Mouse (Mus musculus) embryonic facial prominence, embryonic 11.5 days (tissue): Measurements from ENCODE around the gene Lgals1. TPM values are rescaled to one million over a fixed set of nuclear protein-coding genes. Genes with fewer than 3 reads are reported as not detected.

ENCODE experiments used
- ATAC-seq: fragments of 200-750 bp; cut with Nextera tagmentation; replicated peaks from 2 replicates; pipeline ENCODE4 v1.8.0; 2017; ENCODE audit warnings: low read depth; ENCODE audit not compliant: insufficient number of reproducible peaks, low FRiP score, low TSS enrichment
- DNase-seq: peaks from one replicate; pipeline ENCODE4 v3.0.0-alpha.2; 2015; ENCODE audit warnings: low spot score
- H3K27ac ChIP-seq: fragments of 300-500 bp; sonication (generic); replicated peaks from 2 replicates; pipeline ENCODE4 v1.5.1; 2014; ENCODE audit warnings: mild to moderate bottlenecking, low read depth, low read length, control low read depth
- H3K27me3 ChIP-seq: fragments of 300-500 bp; sonication (generic); 2 replicates; pipeline ENCODE4 v1.6.1; 2014; ENCODE audit warnings: mild to moderate bottlenecking, low read length, moderate library complexity, mixed read lengths; ENCODE audit not compliant: control insufficient read depth, insufficient read depth
- H3K36me3 ChIP-seq: fragments of 300-500 bp; sonication (generic); replicated peaks from 2 replicates; pipeline ENCODE4 v1.6.1; 2014; ENCODE audit warnings: low read depth, mild to moderate bottlenecking, low read length, moderate library complexity, mixed read lengths; ENCODE audit not compliant: control insufficient read depth, insufficient read depth
- H3K4me1 ChIP-seq: fragments of 300-500 bp; sonication (generic); 2 replicates; pipeline ENCODE4 v1.6.1; 2014; ENCODE audit warnings: low read length, mixed read lengths; ENCODE audit not compliant: control insufficient read depth, insufficient read depth
- H3K4me2 ChIP-seq: fragments of 300-500 bp; sonication (generic); 2 replicates; pipeline ENCODE4 v1.6.1; 2014; ENCODE audit warnings: low read depth, mild to moderate bottlenecking, control low read depth, low read length, moderate library complexity
- H3K4me3 ChIP-seq: fragments of 300-500 bp; sonication (generic); 2 replicates; pipeline ENCODE4 v1.5.1; 2014; ENCODE audit warnings: low read depth, low read length, control low read depth
- H3K9ac ChIP-seq: fragments of 300-500 bp; sonication (generic); replicated peaks from 2 replicates; pipeline ENCODE4 v1.6.1; 2014; ENCODE audit warnings: mild to moderate bottlenecking, control low read depth, low read length
- H3K9me3 ChIP-seq: fragments of 300-500 bp; sonication (generic); replicated peaks from 2 replicates; pipeline ENCODE4 v1.6.1; 2016; ENCODE audit warnings: mild to moderate bottlenecking, low read length, inconsistent platforms, mixed read lengths; ENCODE audit not compliant: control insufficient read depth
- WGBS: fragments of 180-500 bp; shearing (Covaris S2); extraction: QIAGEN DNeasy Blood & Tissue Kit; methylation state at CpG from one replicate; pipeline ENCODE4 v1.1.7; 2014; 5-methylcytosine and 5-hydroxymethylcytosine counted together
- polyA plus RNA-seq: library from polyadenylated mRNA; unstranded; fragments of >200 nt; fragmentation: Nextera tagmentation; extraction: Ambion mirVana; gene quantifications from 2 replicates; pipeline ENCODE4 v1.2.1, GENCODE M21; 2014

The Lgals1 gene
- polyA plus RNA-seq, 1 experiment from 2014 or later, result 547 TPM

DNA sequence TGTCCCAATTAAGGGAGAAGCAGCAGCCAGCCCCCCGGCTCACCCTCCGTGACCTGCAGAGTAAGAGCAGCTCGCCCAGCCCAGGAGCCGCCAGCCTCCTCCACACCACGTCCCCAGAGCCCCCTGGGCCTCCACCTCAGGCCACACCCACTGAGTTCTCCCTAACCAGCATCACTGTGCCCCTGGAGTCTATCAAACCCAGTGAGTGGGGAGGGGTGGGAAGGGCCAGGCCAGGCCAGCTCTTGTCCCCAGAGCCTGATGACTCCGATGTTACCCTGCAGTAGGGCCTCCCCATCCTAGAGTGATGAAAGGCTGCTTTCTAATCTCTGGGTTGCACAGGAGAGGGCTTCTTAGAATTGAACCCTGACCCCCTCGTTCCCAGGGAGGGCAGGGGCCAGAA, 34.1 kb upstream of the Lgals1 start:
- 65% methylated on average over 7 of the region's 7 CpGs for WGBS
- no peaks in the 10 kb centered on the region for H3K27me3 ChIP-seq
- no peak overlapping the region for H3K4me2 ChIP-seq
- H3K9me3 ChIP-seq, result no peaks in the 10 kb centered on the region
- no peak overlapping the region for H3K27ac ChIP-seq
- ATAC-seq (no peak), DNase-seq (no peak)
- H3K4me3 ChIP-seq, result no peak overlapping the region
- no peaks in the 10 kb centered on the region; the same call in none of the 2 replicates for H3K36me3 ChIP-seq
- H3K4me1 ChIP-seq, result no peaks in the 10 kb centered on the region; the same call in 1 of the 2 replicates
- no peak overlapping the region for H3K9ac ChIP-seq

DNA sequence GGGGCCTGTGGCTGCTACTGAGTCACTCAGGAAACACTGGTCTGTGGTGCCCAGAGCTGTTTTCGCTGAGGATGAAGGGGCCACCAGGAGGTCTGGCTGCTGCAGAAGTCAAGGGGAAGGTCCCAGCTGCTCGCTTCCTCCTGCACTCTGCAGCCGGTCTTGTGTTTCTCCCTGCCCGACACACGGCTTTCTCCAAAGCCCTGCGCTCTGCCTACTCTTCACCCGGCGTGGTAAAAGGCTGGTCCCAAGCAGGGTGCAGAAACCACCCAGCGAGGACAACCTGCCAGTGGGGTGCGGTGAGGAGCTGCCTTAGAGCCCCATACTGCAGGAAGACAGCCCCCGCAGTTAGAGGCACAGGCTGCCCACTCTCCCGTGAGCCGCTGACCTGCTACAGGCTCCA, 31.8 kb upstream of the Lgals1 start:
- WGBS, result 80% methylated on average over 13 of the region's 13 CpGs
- no peak for DNase-seq
- Histone ChIP-seq H3K36me3 (no peaks in the 10 kb centered on the region; the same call in none of the 2 replicates), H3K27me3 (no peaks in the 10 kb centered on the region), H3K9me3 (no peaks in the 10 kb centered on the region), H3K27ac (no peak overlapping the region), H3K4me2 (no peak overlapping the region), H3K4me1 (no peaks in the 10 kb centered on the region; the same call in 1 of the 2 replicates), H3K4me3 (no peak overlapping the region), H3K9ac (no peak overlapping the region)
- no peak for ATAC-seq

DNA sequence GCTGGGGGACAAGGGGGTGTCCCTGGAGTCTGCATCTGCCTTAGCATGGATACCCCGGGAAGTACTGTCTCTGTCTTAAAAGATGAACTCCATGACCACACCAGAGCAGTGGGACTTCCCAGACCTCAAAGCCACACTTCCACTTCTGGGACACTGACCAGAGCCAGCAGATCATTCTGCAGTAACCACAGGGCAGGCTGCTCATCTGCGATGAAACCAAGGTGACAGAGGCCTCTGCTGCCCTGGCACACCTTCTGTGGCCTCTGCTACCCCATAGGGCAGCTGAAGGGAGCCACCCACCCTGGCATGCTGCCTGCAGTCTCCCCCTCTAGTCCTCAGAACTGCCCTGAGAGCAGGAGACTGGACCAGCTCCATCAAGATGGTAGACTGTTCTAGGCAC, 30.8 kb upstream of the Lgals1 start:
- DNase-seq, result no peak
- ATAC-seq, result no peak
- Histone ChIP-seq H3K27ac (no peak overlapping the region), H3K27me3 (no peaks in the 10 kb centered on the region), H3K9me3 (no peaks in the 10 kb centered on the region), H3K4me1 (no peaks in the 10 kb centered on the region; the same call in 1 of the 2 replicates), H3K9ac (no peak overlapping the region), H3K36me3 (no peaks in the 10 kb centered on the region; the same call in none of the 2 replicates), H3K4me3 (no peak overlapping the region), H3K4me2 (no peak overlapping the region)
- WGBS, result 89% methylated on average over 2 of the region's 2 CpGs

DNA sequence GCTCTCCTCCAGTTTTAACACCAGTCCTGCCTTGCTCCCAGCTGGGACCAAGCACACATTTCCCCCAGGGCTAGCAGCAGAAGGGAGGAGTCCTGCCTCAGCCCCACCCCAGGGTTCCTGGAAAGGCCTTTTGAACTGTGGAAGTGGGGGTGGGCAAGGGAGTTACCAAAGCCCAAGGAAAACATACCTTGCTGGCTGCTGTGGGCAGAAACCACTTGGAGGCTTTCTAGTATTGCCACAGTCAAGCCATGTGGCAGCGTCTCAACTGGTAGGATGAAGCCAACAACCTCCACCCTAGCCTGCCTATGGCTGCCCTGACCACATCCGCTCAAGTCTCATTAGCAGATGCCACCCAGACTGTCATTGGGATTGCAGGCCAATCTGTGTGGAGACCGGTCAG, 30.4 kb upstream of the Lgals1 start:
- no peaks in the 10 kb centered on the region for H3K27me3 ChIP-seq
- peaks cover under 1% of the 10 kb centered on the region for H3K4me1 ChIP-seq
- ATAC-seq, result no peak
- no peak overlapping the region for H3K27ac ChIP-seq
- DNase-seq, result no peak
- no peaks in the 10 kb centered on the region; the same call in none of the 2 replicates for H3K36me3 ChIP-seq
- H3K4me2 ChIP-seq, result no peak overlapping the region
- H3K4me3 ChIP-seq, result no peak overlapping the region
- H3K9me3 ChIP-seq, result no peaks in the 10 kb centered on the region
- H3K9ac ChIP-seq, result no peak overlapping the region
- WGBS, result 84% methylated on average over 3 of the region's 3 CpGs

DNA sequence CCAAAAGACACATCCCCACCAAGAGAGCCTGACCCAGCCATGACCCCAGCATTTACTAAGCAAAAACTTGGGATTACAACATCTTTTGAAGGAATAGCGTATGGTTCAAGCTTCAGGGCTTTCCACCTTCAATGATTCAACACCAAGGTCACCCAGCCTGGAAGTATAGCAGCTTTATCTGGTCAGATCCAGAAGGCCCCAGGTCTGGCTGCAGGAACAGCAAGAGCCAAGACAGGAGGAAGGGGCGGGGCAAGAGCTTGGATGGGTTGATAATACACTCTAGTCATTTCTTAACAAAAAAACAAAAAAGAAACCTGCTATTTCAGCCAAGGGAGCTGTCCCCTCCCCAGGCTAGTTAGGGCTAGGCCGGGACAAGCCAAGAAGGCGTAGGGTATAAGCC, 29.0 kb upstream of the Lgals1 start:
- no peak for DNase-seq
- H3K27ac ChIP-seq, result no peak overlapping the region
- no peak overlapping the region for H3K9ac ChIP-seq
- H3K27me3 ChIP-seq, result no peaks in the 10 kb centered on the region
- ATAC-seq, result no peak
- peaks cover 4% of the 10 kb centered on the region for H3K4me1 ChIP-seq
- WGBS, result 91% methylated on average over 4 of the region's 4 CpGs
- no peak overlapping the region for H3K4me3 ChIP-seq
- no peak overlapping the region for H3K4me2 ChIP-seq
- H3K9me3 ChIP-seq, result no peaks in the 10 kb centered on the region
- no peaks in the 10 kb centered on the region; the same call in 1 of the 2 replicates for H3K36me3 ChIP-seq

DNA sequence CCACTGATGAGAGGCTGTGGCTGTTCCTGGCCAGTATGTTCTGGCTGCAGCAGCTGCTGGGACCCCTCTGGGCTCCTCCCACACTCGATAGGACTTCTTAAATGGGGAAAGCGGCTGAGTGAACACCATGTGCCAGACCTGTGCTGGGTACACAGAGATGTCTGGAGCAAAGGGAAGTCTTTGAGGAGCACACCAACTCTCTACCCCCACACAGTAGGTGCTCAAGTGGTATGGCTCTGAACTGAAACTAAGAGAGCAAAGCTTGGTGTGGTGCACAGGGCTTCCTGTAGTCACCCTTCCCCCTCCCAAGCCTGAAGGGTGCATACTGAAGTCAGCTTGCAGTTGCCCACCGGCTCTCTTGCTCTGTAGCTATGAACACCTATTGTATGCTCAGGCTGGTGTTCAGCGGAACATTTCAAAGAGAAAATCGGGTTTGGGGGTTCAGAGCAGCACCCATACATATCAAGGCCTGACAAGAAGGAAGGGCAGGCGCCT, 28.0 kb upstream of the Lgals1 start:
- Histone ChIP-seq H3K4me1 (peaks cover 4% of the 10 kb centered on the region), H3K27ac (no peak overlapping the region), H3K9ac (no peak overlapping the region), H3K9me3 (no peaks in the 10 kb centered on the region), H3K36me3 (no peaks in the 10 kb centered on the region), H3K4me3 (peak overlapping the region; percentile 57; the same call in 1 of the 2 replicates), H3K4me2 (no peak overlapping the region), H3K27me3 (no peaks in the 10 kb centered on the region)
- DNase-seq, result no peak
- no peak for ATAC-seq
- 51% methylated on average over 6 of the region's 6 CpGs for WGBS

DNA sequence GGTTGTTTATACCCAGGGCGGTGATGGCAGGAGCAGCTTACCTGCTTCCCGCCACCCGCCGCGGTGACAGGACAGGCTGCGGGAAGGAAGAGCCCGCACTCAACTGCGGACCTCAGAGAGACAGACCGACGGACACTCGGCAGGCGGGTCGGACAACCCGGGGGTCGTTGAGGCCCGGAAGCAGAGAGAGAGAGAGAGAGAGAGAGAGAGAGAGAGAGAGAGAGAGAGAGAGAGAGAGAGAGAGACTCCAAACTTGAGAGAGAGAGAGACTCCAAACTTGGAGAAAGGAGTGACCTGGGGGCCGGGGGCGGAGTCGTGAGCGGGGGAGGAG, 27.2 kb upstream of the Lgals1 start, which contains the start of gene Gm49510:
Gene Gm49510 (plus strand): TSS at position 259 of the 331 bp plus-strand sequence.
- H3K9ac ChIP-seq, result peak within 1 kb of the TSS; percentile 68
- ATAC-seq, result no peak
- DNase-seq, result no peak
- H3K4me2 ChIP-seq, result peak within 1 kb of the TSS; percentile 89
- peak within 1 kb of the TSS; percentile 57 for H3K4me3 ChIP-seq
- 4% methylated on average over 20 of the region's 20 CpGs for WGBS
- H3K9me3 ChIP-seq, result no peaks in the 10 kb centered on the region
- H3K36me3 ChIP-seq, result no peaks in the 10 kb centered on the region
- H3K4me1 ChIP-seq, result peaks cover 4% of the 10 kb centered on the region
- no peaks in the 10 kb centered on the region for H3K27me3 ChIP-seq
- H3K27ac ChIP-seq, result peak within 1 kb of the TSS; percentile 54

DNA sequence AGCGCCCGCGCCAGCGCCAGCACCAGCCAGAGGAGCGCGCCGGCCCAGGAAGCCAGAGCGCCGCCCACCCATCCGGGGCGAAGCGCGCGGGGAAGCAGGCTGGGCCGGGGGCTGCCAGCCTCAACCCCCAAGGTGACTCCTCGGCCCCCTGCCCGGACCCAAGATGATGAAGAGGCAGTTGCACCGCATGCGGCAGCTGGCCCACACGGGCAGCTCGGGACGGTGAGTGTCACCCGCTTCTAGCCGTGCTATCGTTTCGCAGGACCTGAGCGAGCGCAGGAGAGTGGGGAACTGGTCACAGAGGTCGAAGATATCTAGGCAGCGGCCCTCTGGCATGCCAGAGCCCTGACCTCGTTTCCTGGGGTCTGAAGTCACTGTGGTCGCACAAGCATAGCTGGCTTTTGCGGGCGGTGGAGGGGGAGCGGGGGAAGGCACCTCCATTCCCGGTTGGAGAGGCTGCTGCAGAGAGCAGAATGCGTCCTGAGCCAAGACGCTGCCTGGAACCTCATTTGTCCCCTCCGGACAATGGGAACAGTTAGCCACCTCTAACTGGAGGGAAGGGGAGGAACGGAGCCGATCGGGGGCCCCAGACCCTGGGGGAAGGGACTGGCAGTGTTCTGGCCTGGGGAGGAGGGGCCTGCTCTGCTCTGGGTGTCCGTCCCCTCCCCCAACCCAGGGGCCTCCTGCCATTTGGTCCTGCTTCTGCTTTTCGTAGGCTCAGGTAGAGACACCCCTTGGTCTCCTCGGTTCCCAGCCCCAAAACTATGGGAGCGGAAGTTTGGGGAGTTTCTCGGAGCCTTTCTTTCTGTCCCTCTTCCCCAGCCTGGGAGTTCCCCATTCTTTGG, 26.6 kb upstream of the Lgals1 start, which contains the start of gene Sh3bp1:
Gene Sh3bp1 (plus strand): TSS at position 29 of the 845 bp plus-strand sequence.
- H3K36me3 ChIP-seq, result no peaks in the 10 kb centered on the region

More for the DNA sequence above, 26.6 kb upstream of the Lgals1 start, which contains the start of gene Sh3bp1:
- Histone ChIP-seq H3K4me2 (peak within 1 kb of the TSS; percentile 89), H3K4me1 (peaks cover 4% of the 10 kb centered on the region), H3K27me3 (no peaks in the 10 kb centered on the region), H3K9ac (peak within 1 kb of the TSS; percentile 68), H3K9me3 (no peaks in the 10 kb centered on the region), H3K4me3 (peak within 1 kb of the TSS; percentile 57), H3K27ac (peak within 1 kb of the TSS; percentile 54)
- 0 out of 2 replicates have a peak, but pooled peaks have one; percentile 32 for ATAC-seq
- WGBS, result 1% methylated on average over 47 of the region's 47 CpGs
- DNase-seq, result peak; percentile 83
